Mouse (Mus musculus): ENCODE measurements around the gene Oprl1. TPM values are rescaled to one million over a fixed set of nuclear protein-coding genes. Genes with fewer than 3 reads are reported as not detected.

Oprl1 gene
- total RNA-seq (2021): 10 to 100 TPM; 48.7 to 53.2 TPM
- long read RNA-seq, experiment 1, transcript Oprl1-201 (4 exons, 2,999 nt): major isoform, 10 of 26 reads
- long read RNA-seq, experiment 1, transcript Oprl1-209 (5 exons, 3,102 nt): minor isoform, 5 of 26 reads
- long read RNA-seq, experiment 1, partial matches to known transcripts: 1 of 26 reads
- long read RNA-seq, experiment 1, other reads (novel, unspliced or antisense): 8 of 26 reads
- long read RNA-seq, experiment 2, transcript Oprl1-201 (4 exons, 2,999 nt): major isoform, 13 of 32 reads
- long read RNA-seq, experiment 2, partial matches to known transcripts: 5 of 32 reads
- long read RNA-seq, experiment 2, other reads (novel, unspliced or antisense): 8 of 32 reads

GRCm38 (mm10) chr2:181714903-181715326, at the start of gene Oprl1:
TSS of gene Oprl1 (plus strand) at chr2:181715016.
- peak within 1 kb of the TSS; percentile 93 for H3K27ac ChIP-seq
- peak; percentile 71 to 75 for DNase-seq (ENCODE audit: extremely low spot score in 1 of 2, low spot score in 2 of 2)
- intact Hi-C loops (cut with DNase I): no loop called here
- no peak for TF ChIP-seq CTCF (IDR thresholded peaks at IDR 0.05)
- H3K4me3 ChIP-seq: peak within 1 kb of the TSS; percentile 58

GRCm38 (mm10) chr2:181670285-181670912, 44.4 kb upstream of the Oprl1 start:
- no peak for DNase-seq (ENCODE audit: extremely low spot score in 1 of 2, low spot score in 2 of 2)
- H3K4me3 ChIP-seq: peak overlapping the region; percentile 40
- TF ChIP-seq CTCF (IDR thresholded peaks at IDR 0.05): no peak; the same call in 1 of the 2 replicates
- intact Hi-C loops (cut with DNase I): no loop called here
- H3K27ac ChIP-seq: peak overlapping the region; percentile 59; the same call in 1 of the 2 replicates

GRCm38 (mm10) chr2:181670913-181671311, 43.9 kb upstream of the Oprl1 start:
- H3K27ac ChIP-seq: peak overlapping the region; percentile 59
- intact Hi-C loops (cut with DNase I): no loop called here
- peak overlapping the region; percentile 40 for H3K4me3 ChIP-seq
- no peak for DNase-seq (ENCODE audit: extremely low spot score in 1 of 2, low spot score in 2 of 2)
- TF ChIP-seq CTCF (IDR thresholded peaks at IDR 0.05): no peak

DNA sequence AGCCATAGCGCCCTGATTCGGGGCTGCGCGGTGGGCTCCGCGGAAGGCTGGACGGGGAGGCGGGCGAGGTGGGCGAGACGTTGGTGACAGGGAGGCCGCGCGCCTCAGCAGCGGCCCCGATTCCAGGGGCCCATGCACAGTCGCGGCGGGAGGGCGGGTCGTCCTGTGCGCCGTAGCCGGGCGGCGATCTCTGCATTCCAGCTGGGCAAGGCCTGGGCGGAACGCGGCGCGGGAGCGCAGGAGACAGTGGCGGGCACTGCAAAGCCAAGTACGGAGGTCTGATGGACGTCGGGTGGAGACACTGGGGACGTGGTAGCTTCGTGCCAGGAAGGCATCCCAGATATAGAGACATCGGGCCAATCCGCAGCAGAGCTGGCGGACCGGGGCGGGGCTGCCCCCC, 43.5 kb upstream of the Oprl1 start, which contains the start of gene Sox18:
Gene Sox18 (minus strand): TSS at position 315 of the 400 bp plus-strand sequence.
- no peak for TF ChIP-seq CTCF (IDR thresholded peaks at IDR 0.05)
- Histone ChIP-seq H3K27ac (peak within 1 kb of the TSS; percentile 59), H3K4me3 (peak within 1 kb of the TSS; percentile 40)
- intact Hi-C loops (cut with DNase I): no loop called here
- DNase-seq (ENCODE audit: extremely low spot score in 1 of 2, low spot score in 2 of 2): peak in 1 of 2 experiments; percentile 43

- Histone ChIP-seq H3K4me3 (peak overlapping the region; percentile 40), H3K27ac (no peak overlapping the region)
- no peak for DNase-seq (ENCODE audit: extremely low spot score in 1 of 2, low spot score in 2 of 2)
- intact Hi-C loops (cut with DNase I): no loop called here
- no peak for TF ChIP-seq CTCF (IDR thresholded peaks at IDR 0.05)
Measured at GRCm38 (mm10) chr2:181671984-181672383, 42.8 kb upstream of the Oprl1 start.

DNA sequence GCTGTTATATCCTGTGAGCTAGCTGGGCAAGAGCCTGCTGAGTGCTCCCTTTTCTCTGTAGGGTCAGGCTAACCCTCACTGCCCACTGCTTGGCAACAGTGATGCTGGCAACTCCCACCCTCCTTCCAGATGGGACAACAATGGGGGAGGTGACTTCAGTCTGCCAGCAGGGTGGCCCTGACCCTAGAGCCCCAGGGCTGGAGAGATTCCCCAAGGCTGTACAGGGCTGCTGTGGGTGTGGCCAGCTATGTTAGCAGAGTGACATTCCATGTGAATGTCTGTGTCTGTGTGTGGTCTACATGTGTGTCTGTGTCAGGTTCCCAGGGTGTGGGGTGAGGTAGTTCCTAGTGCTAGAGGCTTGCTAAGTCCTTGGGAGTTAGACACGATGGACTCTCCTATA, 41.3 kb upstream of the Oprl1 start:
- Histone ChIP-seq H3K4me3 (no peak overlapping the region), H3K27ac (no peak overlapping the region)
- no peak for DNase-seq (ENCODE audit: extremely low spot score in 1 of 2, low spot score in 2 of 2)
- intact Hi-C loops (cut with DNase I): no loop called here
- TF ChIP-seq CTCF (IDR thresholded peaks at IDR 0.05): no peak

DNA sequence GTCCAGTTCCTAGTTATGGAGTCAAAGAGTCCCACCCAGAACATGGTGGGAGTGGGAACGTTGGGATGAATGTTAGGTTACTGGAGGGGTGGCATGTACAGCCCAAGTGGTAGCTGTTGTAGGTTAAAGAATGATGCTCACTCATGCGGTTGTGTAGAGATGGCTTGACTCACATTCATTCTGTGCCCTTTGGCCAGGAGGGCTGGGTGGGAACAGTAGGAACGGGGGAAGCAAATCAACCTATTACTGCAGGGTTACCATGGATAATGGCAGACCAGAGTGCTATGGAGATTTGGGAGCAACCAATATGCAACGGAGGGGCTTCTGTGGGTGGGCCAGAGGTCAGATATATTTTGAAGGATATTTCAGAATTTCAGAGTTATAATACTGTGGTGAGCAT, 39.9 kb upstream of the Oprl1 start:
- no peak for TF ChIP-seq CTCF (IDR thresholded peaks at IDR 0.05)
- DNase-seq (ENCODE audit: extremely low spot score in 1 of 2, low spot score in 2 of 2): no peak
- Histone ChIP-seq H3K27ac (peak overlapping the region; percentile 45; the same call in 1 of the 2 replicates), H3K4me3 (no peak overlapping the region)
- intact Hi-C loops (cut with DNase I): loop anchor here (5.0 kb wide), 1 partner anchor 73 kb away; no protein-coding TSS in a partner anchor

DNA sequence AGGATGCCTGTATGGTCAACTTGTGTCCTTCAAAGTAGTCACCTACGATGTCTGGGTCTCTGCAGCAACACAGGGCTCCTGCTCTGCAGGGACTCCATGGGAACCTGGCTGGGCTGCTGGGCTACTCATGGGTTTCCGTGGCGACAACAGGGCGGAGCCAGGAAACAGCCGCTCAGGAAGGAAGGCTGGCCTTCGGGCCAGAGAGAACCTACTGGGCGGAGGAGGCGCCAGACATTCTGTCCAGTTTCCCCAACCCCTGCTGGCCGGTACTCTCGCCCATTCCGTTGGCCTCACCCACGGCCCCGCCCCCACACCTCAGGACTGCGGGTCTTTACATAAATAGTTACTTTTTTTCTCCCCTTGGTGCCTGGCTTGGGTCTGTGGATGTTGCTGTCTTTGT, 39.4 kb upstream of the Oprl1 start:
- TF ChIP-seq CTCF (IDR thresholded peaks at IDR 0.05): no peak; the same call in 1 of the 2 replicates
- no peak overlapping the region for H3K4me3 ChIP-seq
- H3K27ac ChIP-seq: peak overlapping the region; percentile 76
- intact Hi-C loops (cut with DNase I): loop anchor here (5.0 kb wide), 1 partner anchor 73 kb away; no protein-coding TSS in a partner anchor
- DNase-seq (ENCODE audit: extremely low spot score in 1 of 2, low spot score in 2 of 2): peak in 1 of 2 experiments; percentile 46

DNA sequence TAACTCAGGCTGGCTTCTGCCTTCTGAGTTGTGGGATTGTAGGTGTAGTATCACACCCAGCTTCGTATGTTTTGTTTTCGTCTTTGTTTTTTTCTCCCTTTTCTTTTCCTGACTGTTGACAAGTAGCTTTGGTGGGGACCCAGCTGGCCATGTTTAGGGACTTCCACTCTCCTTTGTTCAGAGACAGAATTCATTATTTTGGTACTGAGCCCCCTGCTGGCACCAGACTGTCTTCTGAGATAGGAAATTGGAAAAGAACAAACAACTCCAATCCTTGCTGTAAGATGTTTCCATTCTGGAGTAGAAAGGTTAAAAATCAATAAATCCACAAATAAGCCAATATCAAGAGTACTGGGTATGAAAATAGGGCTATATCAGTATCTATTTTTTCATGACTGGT, 38.4 kb upstream of the Oprl1 start:
- TF ChIP-seq CTCF (IDR thresholded peaks at IDR 0.05): peak; percentile 33
- H3K4me3 ChIP-seq: no peak overlapping the region
- intact Hi-C loops (cut with DNase I): loop anchor here (5.0 kb wide), 1 partner anchor 74 kb away; no protein-coding TSS in a partner anchor
- peak overlapping the region; percentile 76 for H3K27ac ChIP-seq
- DNase-seq (ENCODE audit: extremely low spot score in 1 of 2, low spot score in 2 of 2): no peak

DNA sequence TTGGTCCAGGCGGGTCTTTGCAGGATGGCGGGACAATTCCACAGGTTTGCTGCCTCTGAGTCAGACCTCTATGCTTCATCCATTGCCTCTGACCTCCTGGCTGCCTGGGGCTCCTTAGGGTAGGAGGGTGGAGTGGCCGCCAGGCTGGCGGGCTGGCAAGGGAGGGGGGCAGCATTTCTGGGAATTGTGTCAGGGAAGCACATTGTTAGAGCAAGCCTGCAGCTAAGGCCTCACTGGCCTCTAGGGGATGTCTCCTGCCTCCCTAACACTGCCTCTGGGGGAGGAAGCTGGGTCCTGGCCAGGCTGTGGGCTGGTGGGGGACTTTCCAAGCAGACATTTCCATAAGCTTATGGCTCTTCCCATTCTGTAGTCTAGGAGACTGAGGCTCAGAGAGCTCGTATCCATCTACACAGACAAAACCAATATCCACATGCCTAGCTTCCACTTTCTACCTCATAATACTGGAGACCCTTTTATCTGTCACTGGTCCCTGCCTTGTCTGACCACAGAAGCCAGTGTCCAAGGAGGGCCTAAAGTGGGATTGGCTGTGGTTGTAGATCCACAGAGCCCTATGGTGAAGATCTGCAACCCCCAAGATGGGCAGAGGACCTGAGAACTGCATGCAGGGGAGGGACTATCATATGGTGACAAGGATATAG, 37.6 kb upstream of the Oprl1 start:
- no peak overlapping the region for H3K4me3 ChIP-seq
- no peak for DNase-seq (ENCODE audit: extremely low spot score in 1 of 2, low spot score in 2 of 2)
- intact Hi-C loops (cut with DNase I): loop anchor here (5.0 kb wide), 1 partner anchor 75 kb away; no protein-coding TSS in a partner anchor
- H3K27ac ChIP-seq: peak overlapping the region; percentile 76
- peak; percentile 38 for TF ChIP-seq CTCF (IDR thresholded peaks at IDR 0.05)

DNA sequence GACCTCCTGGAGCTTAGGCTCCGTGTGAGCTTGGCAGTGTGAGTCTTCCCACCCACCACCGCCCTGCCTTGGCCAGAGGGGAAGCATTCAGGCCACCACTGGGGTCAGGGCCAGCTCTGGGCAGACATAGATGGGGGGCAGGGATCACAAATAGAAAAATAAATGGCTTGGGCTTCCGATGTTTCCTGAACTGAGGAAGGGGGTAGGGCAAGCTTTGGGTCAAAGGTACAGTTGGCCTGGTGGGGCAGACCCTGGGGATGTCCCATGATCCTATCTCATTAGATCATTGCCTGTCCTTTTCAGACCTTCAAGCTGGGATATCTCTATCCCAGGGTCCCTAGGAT, 37.1 kb upstream of the Oprl1 start:
- DNase-seq (ENCODE audit: extremely low spot score in 1 of 2, low spot score in 2 of 2): no peak
- Histone ChIP-seq H3K27ac (peak overlapping the region; percentile 70), H3K4me3 (no peak overlapping the region)
- intact Hi-C loops (cut with DNase I): loop anchor here (1.0 to 5.0 kb wide), 2 partner anchors 18 to 75 kb away; no protein-coding TSS in a partner anchor
- TF ChIP-seq CTCF (IDR thresholded peaks at IDR 0.05): no peak
